Mouse (Mus musculus) G1E (cell line): ENCODE results near the gene Nt5c3b.

Source experiments
- CTCF ChIP-seq: IDR thresholded peaks from 2 replicates; pipeline ENCODE4 v1.5.1; 2012; ENCODE audit warnings: low read depth, low read length, inconsistent platforms, mixed read lengths
- GATA1 ChIP-seq: IDR thresholded peaks from 2 replicates; pipeline ENCODE4 v1.6.1; 2012; ENCODE audit warnings: borderline replicate concordance, low read length, inconsistent platforms, mixed read lengths
- GATA2 ChIP-seq: IDR thresholded peaks from 2 replicates; pipeline ENCODE4 v1.6.1; 2012; ENCODE audit warnings: low read depth, low read length, inconsistent platforms, borderline replicate concordance
- POLR2AphosphoS5 ChIP-seq: IDR thresholded peaks from 2 replicates; pipeline ENCODE4 v1.6.1; 2012; ENCODE audit warnings: low read depth, low read length, inconsistent platforms; ENCODE audit not compliant: insufficient replicate concordance
- TAL1 ChIP-seq: conservative IDR thresholded peaks from 2 replicates; pipeline ENCODE4 v1.6.1; 2012; ENCODE audit warnings: low read depth, low read length, inconsistent platforms, mixed read lengths

GRCm38 (mm10) chr11:100423836-100424235 lies 17.8 kb downstream of the Nt5c3b start:
- TF ChIP-seq GATA1 (no peak), POLR2AphosphoS5 (no peak), CTCF (no peak), TAL1 (no peak), GATA2 (no peak)
